Mouse (Mus musculus): ENCODE measurements at regions not wholly inside any gene's neighbourhood (a gene's known extent, or its start where the extent isn't known, plus 50 kb on each side); places are given as distances from the start of the nearest gene placed in this dataset.
A peak's percentile ranks its signal among the peaks of the same experiment; 100 is the strongest.

DNA sequence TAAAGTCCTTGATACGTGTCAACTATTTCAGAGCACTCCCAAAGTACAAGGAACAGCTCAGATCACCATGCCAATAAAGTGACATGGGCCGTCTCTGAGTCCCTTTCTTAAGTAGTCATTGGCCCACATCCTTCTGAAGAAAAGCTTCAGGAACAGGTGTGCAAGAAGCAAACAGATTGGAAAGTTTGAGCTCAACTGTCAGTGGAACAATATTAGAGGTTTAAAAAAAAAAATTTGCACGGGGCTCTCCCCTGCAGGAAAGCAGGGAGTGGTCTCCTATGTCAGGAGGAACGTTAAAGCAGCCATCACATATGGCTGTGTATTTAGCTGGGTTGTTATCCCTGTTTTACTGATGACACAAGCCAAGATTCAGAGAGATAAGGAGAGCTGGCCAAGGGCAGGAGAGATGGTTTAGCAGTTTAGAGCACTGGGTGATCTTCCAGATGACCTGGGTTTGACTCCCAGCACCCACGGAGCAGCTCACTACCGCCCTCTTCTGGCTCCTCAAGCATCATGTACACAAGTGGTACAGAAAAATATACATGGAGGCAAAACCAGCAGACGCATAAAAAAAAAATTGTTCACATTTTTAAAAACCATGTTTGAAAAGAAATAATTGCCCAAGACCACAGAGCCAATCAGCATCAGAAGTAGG lies 318.3 kb upstream of the Clint1 start:
- no peak for DNase-seq

DNA sequence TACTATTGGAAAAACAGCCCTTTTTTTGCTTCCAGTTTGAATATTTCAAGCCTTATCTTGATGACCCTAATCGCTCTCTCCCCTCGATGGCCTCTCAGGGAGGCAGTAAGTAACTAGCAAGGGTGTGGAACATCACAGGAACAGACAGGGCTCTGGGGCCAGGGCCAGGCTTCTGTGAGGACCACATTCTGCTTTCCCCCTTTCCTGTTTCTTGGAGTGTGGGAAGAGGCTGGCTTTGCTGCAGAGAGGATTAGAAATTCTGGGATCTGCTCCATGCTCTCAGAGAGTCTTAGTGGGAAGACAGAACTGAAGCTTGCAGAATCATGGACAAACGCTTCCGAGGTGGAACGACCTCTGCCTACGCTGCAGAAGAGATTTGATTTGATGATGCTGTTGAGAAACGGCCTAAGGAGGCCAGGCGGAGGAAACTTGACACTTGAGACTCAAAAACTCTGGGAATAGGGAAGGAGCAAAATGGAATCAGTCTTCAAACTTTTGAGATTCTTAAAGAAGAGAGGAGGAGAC lies 316.3 kb upstream of the Clint1 start:
- DNase-seq: no peak

DNA sequence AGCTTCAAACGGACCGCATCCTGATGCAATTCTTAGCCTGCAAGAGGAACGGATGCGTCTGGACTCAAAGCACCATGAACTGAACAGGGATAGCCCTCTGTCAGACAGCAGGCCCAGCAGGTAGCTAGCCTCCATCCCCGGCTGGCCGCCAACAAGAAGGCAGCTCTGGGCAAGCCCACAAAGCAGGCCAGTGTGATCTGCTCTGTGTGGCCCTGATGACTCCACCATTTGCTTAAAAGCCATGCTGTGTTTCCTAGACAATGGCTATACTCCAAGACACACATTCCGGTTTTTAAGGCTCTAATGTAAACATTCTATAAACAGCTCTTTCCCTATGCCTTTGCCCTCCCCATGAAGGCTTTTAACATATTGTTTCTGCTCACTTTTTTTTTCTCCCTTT lies 313.8 kb upstream of the Clint1 start:
- no peak for DNase-seq

DNA sequence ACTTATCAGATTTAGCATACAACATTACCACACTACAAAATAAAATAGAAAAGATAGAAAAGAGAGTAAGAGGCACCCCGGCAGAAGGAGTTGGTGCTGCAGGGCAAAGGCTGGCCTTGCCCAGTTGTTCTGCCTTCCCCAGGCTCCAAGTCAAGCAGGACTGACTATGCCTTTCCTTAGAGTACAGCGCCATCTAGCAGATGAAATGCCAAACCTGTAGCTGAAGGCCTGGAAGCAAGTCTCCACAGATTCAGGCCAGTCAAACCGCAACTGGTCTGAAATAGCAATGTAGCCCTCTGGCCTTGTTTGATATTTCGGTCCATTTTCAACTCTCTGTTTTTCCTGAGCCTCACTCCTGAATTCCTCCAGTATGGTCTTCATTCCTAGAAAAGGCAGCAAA lies 312.4 kb upstream of the Clint1 start:
- DNase-seq: peak; percentile 72

DNA sequence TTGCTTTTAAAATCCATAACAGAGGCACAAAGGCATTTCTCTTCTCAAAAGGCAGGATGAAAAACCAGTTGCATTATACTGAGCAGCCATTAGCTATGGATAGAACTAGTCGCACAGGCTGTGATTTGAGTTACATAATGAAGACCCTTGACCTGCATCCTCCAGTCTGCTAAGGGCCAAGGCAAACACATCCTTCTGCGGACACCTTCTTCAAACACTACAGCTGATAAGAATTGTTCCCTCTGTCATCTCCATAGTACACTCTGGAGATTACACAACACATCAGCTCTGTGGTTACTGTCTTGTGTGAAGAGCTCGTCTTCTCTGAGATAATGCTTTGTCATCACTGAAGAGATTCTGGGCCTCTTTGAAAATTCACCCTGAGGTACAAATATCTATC lies 307.3 kb upstream of the Clint1 start:
- no peak for DNase-seq

DNA sequence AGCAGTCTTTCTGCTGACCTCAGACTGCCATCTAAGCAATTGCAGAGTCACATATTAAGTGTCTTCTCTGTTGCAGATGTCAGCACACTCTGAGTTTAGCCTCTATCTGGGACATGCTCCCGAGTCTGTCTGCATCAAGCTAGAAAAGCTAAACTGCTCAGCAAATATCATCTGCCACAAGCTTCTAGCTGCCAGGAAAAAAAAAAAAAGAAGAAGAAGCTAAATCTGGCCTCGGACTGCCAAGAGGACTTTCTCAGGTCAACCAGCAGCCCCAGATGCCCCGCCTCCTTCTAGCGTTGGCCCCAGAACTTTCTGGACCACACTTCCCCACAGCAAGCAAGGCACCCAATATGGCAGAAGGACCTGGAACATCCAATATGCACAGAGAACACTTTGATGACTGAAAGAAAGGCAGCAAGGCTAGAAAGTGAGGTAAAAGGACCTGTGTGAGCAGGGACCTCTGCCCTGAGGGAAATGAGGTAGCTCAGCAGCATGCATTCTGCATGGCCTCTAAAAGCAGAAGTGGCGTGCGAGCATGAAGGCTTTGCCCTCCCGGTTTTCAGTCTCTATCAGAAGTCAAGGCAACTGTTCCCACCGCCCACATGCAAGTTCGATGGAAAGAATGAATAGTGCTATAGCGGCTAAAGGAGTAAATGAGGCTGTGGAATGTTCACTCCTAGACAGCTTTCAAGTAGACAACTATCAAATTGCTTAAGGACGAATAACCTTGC lies 305.8 kb upstream of the Clint1 start:
- DNase-seq: no peak

DNA sequence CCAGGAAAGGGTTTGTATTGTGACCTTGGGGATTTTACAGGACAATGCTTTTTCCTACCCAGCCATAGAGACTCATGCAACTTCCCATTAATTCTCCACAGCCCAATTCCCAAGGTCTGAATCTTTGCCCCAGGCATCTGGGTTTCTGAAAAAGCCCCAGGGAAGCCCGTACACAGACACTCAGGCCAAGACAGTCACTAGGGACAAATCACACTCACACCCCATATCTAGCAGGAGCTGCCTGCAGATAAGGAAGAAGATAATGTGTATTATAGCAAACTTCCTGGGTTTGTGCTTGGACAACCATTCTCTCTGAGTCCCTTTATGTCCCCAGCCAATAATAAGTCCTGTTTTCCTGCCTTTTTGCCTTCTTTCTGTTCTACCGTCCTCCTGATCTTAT lies 305.0 kb upstream of the Clint1 start:
- DNase-seq: no peak

DNA sequence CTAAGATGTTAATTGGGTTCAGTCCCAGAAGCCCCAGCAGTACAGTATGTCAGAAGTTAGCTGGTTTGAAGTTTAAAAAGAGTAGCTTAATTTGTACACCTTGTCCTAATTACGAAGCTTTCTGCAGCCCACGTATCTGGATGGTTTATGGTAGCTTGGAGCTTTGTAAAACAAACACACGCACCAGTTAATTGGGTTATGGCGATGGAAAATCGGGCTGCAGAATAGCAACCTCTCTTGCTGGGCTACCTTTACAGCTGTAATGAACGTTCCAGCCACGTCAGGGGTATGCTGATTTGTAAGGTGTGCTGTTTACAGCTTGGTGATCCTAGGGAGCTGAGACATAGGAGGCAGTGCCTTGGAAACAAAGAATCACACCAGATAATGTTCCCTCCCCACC lies 301.5 kb upstream of the Clint1 start:
- DNase-seq: no peak

DNA sequence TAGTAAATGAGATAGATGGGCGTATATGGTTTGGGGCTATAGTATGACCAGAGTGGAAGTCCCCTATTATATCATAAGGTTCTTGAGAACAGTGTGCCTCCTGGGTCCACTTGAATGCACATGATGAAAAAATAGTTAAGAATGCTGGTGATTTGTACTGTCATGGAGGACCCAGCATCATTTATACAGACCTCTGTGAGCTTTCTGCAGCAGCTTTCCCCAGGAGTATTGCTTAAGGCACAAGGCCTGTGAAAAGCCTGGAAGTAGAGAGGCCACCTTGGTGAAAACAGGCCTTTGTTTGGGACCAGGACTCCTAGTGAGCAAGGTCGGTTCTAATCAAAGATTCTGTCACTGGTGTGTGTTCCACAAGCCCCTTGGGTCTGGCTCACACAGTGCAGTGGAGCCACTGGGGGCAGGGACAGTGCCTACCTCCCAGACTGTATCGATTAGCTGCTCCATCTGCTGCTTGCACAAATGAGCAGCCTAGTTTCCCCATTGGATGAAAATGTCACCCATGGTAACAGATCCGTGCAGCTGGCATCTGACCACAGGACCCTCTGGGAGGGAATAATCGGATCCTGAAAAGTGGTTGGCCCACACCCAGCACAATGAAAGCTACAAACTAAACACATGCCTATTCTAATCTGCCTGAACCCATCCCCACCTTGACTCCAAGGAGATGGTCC lies 274.2 kb upstream of the Clint1 start:
- DNase-seq: no peak

DNA sequence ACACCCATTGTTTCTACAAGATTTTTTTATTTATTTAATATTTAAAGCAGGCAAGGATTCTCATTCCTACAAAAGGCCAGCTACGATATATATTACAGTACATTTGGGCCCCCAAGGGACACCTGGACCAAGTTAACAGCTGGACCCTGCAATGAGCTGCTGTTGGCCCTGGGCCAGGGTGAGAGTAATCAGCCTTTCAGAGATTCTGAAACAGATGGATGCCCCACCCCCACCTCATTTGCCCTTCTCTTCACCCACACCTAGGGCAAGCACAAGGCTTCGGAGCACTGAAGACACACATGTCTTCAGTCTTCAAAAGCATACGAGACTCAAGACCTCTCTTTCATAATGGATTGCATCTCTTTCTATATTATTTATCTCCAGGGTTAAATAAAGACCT lies 259.5 kb upstream of the Clint1 start:
- no peak for DNase-seq

DNA sequence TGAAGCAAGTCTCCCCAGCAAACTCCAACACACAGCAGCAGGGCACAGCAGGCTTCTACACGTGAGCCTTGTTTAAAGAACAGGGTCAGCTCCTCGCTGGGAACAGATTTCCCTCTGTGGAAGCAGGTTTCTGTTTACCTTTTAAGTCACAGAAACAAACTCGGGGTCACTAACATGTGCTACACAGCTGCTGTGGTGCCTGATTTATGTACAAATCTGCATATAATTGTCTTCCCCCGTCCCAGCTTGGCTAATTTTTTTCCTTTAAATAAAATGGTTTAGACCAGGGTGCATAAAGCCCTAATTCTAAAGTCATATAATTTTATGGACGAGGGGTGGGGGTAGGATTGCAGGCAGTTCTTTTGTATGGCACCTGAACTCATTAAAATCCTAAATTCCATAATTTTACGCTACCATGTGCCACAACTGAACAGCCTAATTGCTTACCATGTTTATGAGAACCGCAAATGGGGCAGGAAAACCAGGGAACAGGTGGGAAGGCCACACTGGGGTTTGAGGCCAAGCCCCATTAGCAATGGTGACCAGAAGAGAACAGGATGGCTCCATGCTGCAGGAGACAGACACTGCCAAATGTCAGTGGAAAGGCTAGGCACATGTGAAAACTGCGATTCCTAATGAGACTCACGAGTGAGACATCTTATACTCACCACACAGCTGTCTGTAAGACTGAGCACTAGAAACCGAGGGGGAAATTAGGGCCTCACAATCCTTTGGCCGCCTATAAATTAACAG lies 258.8 kb upstream of the Clint1 start:
- no peak for DNase-seq

DNA sequence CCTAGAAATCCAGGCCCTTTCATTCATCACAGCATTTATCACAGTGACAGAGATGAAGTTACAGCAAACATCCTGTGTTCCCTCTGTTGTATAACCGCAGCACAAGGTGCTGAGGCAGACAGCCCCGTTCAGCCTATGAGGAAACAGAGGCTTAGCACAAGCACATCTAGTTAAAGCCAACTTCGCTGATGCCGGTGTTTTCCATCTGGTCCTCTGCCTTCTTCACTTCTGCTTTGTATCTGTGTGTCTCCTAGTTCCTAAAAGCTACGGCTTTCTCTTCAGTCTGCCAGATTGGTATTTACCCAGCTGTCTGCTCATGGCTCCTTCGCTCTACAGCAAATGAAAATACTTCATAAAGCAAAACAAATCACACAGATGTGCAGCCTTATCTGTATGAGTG lies 256.5 kb upstream of the Clint1 start:
- no peak for DNase-seq

DNA sequence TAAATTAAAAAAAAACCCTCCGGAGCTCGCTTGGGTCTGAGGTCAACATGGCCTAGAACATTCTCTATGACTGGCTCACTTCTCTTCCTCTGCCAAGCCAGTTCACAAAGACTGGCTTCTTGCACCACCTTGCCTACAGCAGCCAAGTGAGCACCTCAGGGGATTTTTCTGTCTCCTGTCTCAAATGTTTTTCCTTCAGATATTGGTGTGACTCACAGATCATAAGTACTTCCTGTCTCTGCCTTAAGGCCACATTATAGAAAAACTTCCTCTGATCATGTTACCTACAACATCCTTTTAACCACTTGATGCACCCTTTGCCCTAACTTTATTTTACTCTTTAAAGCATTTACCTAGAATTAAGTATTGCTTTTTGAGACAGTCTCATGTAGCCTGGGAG lies 230.0 kb upstream of the Clint1 start:
- no peak for DNase-seq

DNA sequence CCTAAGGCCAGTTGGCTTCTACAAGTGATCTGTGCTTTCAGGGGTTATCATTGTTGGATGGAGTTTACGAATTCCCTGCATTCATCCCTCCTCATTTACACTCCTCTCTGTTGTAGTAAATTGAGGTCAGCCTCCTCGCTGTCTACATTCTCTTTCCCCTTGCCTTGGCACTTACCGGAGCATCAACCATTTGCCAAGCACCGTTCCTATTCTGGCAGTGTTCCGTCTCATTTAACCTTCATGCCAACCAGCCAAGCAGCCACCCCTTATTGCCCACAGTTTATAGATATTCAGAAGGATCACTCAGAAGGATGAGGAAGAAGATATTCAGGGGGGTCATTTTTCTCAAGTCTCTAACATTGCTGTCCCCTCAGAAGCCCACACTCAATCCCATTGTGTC lies 229.2 kb upstream of the Clint1 start:
- no peak for DNase-seq

DNA sequence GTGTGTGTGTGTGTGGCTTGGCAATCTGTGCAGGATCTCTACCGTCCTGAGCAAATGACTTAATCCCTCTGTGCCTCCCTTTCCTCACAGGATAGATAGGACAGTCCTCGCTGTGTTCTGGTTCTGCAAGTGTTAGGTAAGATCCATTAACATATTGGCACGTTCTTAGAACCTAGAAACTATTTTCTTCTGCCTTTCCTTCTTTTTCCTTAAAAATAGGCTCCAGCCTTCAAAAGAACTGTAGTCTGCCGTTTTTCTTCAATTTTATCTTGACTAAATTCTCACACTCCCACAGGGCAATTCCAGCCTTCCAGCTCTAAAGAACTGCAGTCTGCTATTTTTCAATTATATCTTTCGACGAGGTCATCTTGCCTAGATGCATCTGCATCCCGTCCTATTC lies 227.6 kb upstream of the Clint1 start:
- no peak for DNase-seq

DNA sequence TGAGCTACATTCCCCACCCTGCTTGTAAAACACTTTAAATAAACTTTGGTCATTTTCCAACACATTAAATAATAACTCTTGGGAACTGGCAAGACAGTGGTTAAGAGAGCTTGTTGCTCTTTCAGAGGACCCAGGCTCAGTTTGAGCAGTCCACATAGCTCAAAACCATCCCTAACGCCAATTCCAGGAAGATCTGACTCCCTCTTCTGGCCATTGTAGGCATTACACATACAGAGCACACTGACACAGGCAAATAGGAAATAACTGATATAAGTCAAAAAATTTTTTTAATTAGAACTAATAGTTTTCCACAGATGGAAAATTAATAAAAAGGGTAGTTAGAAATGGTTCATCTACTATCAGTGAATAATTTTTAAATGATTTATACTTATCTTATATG lies 222.6 kb upstream of the Clint1 start:
- DNase-seq: no peak

DNA sequence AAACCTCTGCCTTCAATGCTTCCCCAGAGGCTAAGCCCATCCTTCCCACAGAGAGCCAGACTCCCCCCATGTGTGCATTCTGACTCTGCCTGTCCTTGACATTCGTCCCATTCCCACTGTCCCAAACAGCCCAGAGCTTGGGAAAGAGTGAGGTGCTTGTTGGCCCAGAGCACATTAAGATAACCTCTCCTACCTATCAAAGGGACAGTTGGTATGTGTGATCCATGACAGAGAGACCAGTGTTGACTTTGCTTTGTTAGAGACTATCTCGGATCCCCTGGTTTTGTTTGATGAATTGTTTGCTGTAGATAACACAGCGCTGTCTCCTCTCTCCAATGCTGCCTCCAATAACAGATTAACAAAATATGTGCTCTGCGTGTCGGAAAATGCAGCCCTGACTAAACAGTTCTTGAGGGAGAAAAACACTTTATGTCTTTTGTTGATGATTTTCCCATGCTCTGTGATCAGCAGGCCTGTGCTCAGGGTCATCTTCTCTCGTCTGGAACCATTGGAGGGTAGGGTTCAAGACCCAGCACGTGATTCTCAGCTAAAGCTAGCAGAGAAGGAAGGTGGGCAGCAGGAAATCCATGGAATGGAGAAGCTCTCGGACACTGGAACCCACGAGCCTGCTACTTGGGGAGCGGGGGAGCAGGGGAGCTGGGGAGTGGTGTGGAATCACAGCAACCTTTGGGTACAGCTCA lies 217.2 kb upstream of the Clint1 start:
- DNase-seq: no peak

DNA sequence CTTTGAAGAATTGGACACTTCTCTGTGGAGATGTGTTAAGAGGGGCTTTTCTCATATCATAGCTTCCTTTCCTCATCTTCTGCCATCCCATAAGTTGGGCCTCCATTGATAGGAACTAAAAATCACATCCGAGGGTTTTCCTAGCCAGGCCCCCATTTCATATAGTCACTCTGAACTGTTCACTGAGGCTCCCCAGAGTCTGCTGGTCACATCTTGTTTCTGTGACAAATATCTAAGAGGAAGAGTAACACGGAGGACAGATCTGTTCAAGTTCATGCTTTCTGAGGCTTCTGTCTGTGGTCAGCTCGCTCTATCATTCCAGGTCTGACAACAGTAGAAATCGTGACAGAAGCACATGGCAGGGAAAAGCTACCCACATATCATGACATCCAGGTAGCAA lies 216.0 kb upstream of the Clint1 start:
- no peak for DNase-seq

DNA sequence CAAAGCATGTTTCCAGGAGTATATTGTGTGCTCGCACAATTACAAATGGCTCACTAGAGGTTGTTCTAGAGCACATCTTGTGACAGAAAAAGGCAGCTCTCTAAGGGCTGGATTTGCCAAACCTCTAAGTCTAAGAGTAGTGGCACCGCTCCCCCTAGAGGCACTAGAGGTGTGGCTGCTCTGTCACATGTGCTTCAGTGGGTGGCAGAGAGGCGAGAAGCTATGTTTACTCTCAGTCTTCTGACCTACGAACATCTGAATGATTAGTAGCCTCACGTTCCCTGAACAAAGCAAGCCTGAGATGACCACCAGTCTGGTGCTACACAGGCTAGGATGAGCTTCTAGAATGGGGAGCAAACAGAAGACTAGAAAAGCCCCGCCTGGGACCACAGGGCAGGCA lies 212.6 kb upstream of the Clint1 start:
- DNase-seq: no peak

DNA sequence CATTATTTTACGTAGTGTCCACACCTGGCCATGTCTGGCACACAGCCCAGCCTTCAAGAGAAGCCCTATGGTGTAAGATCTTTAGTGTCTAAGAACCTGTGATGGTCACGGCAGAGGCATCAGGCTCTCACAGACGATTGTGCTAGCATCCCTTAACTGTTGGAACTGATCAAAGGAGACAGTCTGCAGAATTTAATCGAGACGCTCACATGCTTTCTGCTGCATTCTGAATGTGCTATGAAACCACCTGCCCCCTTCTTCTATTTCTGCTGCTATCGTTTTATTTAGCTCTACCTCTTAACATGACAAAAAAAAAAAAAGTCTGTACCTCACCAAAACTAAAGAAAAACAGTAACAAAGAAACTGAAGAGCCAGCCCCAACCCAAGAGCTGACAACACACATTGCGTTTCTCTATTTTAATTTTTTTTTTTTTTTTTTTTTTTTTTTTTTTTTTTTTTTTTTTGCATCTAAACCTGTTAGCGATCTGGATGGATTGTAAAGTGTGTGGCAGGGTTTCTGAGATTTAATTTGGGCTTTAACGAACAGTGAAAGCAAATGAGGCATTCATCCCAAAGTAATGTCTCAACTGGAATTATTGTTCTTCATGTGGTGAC lies 209.6 kb upstream of the Clint1 start:
- no peak for DNase-seq

DNA sequence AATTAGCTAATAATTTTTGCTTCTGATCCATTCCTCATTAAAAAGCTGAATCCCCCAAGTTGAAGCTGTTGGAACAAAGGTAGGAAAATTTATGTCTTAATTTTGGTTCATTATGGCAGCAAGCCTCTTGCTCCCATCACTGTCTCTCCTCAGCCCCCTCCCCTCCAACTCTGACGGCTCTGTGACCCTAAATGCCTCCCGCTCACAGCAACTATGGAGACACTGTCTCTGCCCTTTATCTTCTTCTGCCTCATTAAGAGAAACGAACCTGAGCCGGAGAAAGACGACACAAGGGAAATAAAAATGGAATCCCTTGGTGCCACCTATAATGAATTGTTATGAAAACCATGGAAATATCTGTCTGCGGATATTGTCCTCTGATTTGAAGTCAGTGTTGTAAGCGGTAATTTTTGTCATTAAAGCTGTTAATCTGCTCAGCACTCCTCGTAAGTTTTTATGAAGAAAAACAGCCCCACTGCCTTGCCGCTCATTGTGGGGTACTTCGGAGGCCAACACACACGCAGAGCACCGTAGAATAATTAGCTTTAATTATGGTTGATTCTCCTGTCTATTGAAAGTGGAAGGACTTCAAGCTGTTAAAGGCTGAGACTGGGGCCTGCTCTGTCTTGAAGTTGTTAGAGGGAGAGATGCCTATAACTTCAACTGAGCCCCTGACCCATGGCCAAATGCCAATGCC lies 208.1 kb upstream of the Clint1 start:
- DNase-seq: no peak
